Mouse (Mus musculus) kidney, embryonic 16.5 days (tissue): Measurements from ENCODE around the gene Pde6h. TPM values are rescaled to one million over a fixed set of nuclear protein-coding genes. Genes with fewer than 3 reads are reported as not detected.
A peak's percentile ranks its signal among the peaks of the same experiment; 100 is the strongest.

Source experiments
- ATAC-seq: fragments of 200-750 bp; cut with Nextera tagmentation; 2 replicates; pipeline ENCODE4 v1.8.0; 2017; ENCODE audit warnings: moderate TSS enrichment; ENCODE audit not compliant: low FRiP score, low TSS enrichment
- H3K27ac ChIP-seq: fragments of 300-500 bp; sonication (generic); 2 replicates; pipeline ENCODE4 v1.5.1; 2014; ENCODE audit warnings: low read length
- H3K27me3 ChIP-seq: fragments of 300-500 bp; sonication (generic); 2 replicates; pipeline ENCODE4 v1.6.1; 2014; ENCODE audit warnings: low read length, control low read depth, mixed read lengths; ENCODE audit not compliant: insufficient read depth
- H3K36me3 ChIP-seq: fragments of 300-500 bp; sonication (generic); 2 replicates; pipeline ENCODE4 v1.6.1; 2014; ENCODE audit warnings: low read length, control low read depth, mixed read lengths; ENCODE audit not compliant: insufficient read depth
- H3K4me1 ChIP-seq: fragments of 300-500 bp; sonication (generic); 2 replicates; pipeline ENCODE4 v1.6.1; 2014; ENCODE audit warnings: low read length, control low read depth, mixed read lengths; ENCODE audit not compliant: insufficient read depth
- H3K4me2 ChIP-seq: fragments of 300-500 bp; sonication (generic); replicated peaks from 2 replicates; pipeline ENCODE4 v1.6.1; 2014; ENCODE audit warnings: low read depth, low read length
- H3K4me3 ChIP-seq: fragments of 300-500 bp; sonication (generic); 2 replicates; pipeline ENCODE4 v1.5.1; 2014; ENCODE audit warnings: mild to moderate bottlenecking, low read length
- H3K9ac ChIP-seq: fragments of 300-500 bp; sonication (generic); replicated peaks from 2 replicates; pipeline ENCODE4 v1.6.1; 2014; ENCODE audit warnings: low read length
- H3K9me3 ChIP-seq: fragments of 300-500 bp; sonication (generic); 2 replicates; pipeline ENCODE4 v1.6.1; 2016; ENCODE audit warnings: low read length, control low read depth
- WGBS: fragments of 180-500 bp; shearing (Covaris S2); extraction: QIAGEN DNeasy Blood & Tissue Kit; methylation state at CpG from one replicate; pipeline ENCODE4 v1.1.7; 2014; 5-methylcytosine and 5-hydroxymethylcytosine counted together
- polyA plus RNA-seq: library from polyadenylated mRNA; unstranded; fragments of >200 nt; fragmentation: Nextera tagmentation; extraction: Ambion mirVana; gene quantifications from 2 replicates; pipeline ENCODE4 v1.2.1, GENCODE M21; 2015

Gene Pde6h
- polyA plus RNA-seq, 1 experiment from 2014 or later, result 0.55 TPM

- no peak overlapping the region for H3K9ac ChIP-seq
- peaks cover 28% of the 10 kb centered on the region for H3K4me1 ChIP-seq
- 87% methylated on average over 8 of the region's 8 CpGs for WGBS
- H3K9me3 ChIP-seq, result no peaks in the 10 kb centered on the region
- no peaks in the 10 kb centered on the region for H3K36me3 ChIP-seq
- no peak overlapping the region for H3K4me2 ChIP-seq
- ATAC-seq, result no peak
- no peaks in the 10 kb centered on the region for H3K27me3 ChIP-seq
- no peak overlapping the region for H3K4me3 ChIP-seq
- H3K27ac ChIP-seq, result no peak overlapping the region
Measured at GRCm38 (mm10) chr6:136944511-136944910, 20.9 kb downstream of the Pde6h start.

DNA sequence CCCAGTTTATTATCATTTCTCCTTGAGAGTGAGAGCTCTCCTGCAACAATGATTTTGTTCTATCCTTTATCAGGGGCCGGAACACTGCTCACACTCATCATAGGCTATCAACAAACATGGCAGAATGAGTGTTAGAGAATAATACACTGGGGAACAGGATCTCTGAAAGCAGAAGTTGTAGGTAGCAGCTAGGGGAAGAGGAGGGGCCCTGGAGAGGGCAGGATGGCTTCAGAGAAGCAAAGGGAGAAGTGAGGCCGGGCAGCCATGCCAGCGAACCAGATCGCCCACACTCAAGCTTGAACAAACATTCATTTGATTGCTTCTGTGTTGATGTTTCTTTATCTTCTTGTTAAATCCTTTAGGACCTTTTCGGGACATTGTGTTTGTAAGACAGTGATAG is 22.6 kb downstream of the Pde6h start:
- 50% methylated on average over 5 of the region's 5 CpGs for WGBS
- Histone ChIP-seq H3K9me3 (no peaks in the 10 kb centered on the region), H3K36me3 (no peaks in the 10 kb centered on the region), H3K4me1 (peaks cover 11% of the 10 kb centered on the region), H3K27ac (no peak overlapping the region), H3K27me3 (no peaks in the 10 kb centered on the region), H3K4me3 (no peak overlapping the region), H3K9ac (no peak overlapping the region), H3K4me2 (no peak overlapping the region)
- no peak for ATAC-seq

GRCm38 (mm10) chr6:136946943-136947342 is 23.3 kb downstream of the Pde6h start:
- peak; percentile 59; the same call in 1 of the 2 replicates for ATAC-seq
- H3K4me1 ChIP-seq, result peaks cover 4% of the 10 kb centered on the region; the same call in 1 of the 2 replicates
- no peaks in the 10 kb centered on the region for H3K9me3 ChIP-seq
- 52% methylated on average over 9 of the region's 9 CpGs for WGBS
- H3K9ac ChIP-seq, result no peak overlapping the region
- H3K27me3 ChIP-seq, result no peaks in the 10 kb centered on the region
- H3K4me2 ChIP-seq, result no peak overlapping the region
- no peak overlapping the region for H3K27ac ChIP-seq
- H3K36me3 ChIP-seq, result no peaks in the 10 kb centered on the region
- H3K4me3 ChIP-seq, result no peak overlapping the region

GRCm38 (mm10) chr6:136947716-136948115 is 24.1 kb downstream of the Pde6h start:
- ATAC-seq, result no peak
- Histone ChIP-seq H3K9me3 (no peaks in the 10 kb centered on the region), H3K27me3 (no peaks in the 10 kb centered on the region), H3K4me2 (no peak overlapping the region), H3K4me3 (no peak overlapping the region), H3K9ac (no peak overlapping the region), H3K27ac (no peak overlapping the region), H3K36me3 (no peaks in the 10 kb centered on the region), H3K4me1 (no peaks in the 10 kb centered on the region)
- WGBS, result 54% methylated on average over 4 of the region's 4 CpGs

GRCm38 (mm10) chr6:136950171-136950570 is 26.5 kb downstream of the Pde6h start:
- Histone ChIP-seq H3K9ac (no peak overlapping the region), H3K4me3 (no peak overlapping the region), H3K27ac (no peak overlapping the region), H3K4me2 (no peak overlapping the region), H3K27me3 (no peaks in the 10 kb centered on the region), H3K9me3 (no peaks in the 10 kb centered on the region), H3K36me3 (no peaks in the 10 kb centered on the region), H3K4me1 (0 out of 2 replicates have a peak, but pooled peaks cover 5% of the 10 kb centered on the region)
- WGBS, result 89% methylated on average over 2 of the region's 2 CpGs
- no peak for ATAC-seq

- Histone ChIP-seq H3K4me1 (peaks cover 11% of the 10 kb centered on the region; the same call in 1 of the 2 replicates), H3K27ac (no peak overlapping the region), H3K27me3 (no peaks in the 10 kb centered on the region), H3K36me3 (no peaks in the 10 kb centered on the region), H3K9me3 (no peaks in the 10 kb centered on the region), H3K9ac (no peak overlapping the region), H3K4me2 (no peak overlapping the region), H3K4me3 (no peak overlapping the region)
- ATAC-seq, result no peak
- WGBS, result 87% methylated on average over 9 of the region's 9 CpGs
Measured at GRCm38 (mm10) chr6:136952930-136953329, 29.3 kb downstream of the Pde6h start.

- no peaks in the 10 kb centered on the region for H3K27me3 ChIP-seq
- H3K27ac ChIP-seq, result no peak overlapping the region
- no peaks in the 10 kb centered on the region for H3K9me3 ChIP-seq
- H3K36me3 ChIP-seq, result no peaks in the 10 kb centered on the region
- H3K4me1 ChIP-seq, result peaks cover 14% of the 10 kb centered on the region
- WGBS, result 78% methylated on average over 6 of the region's 6 CpGs
- H3K4me3 ChIP-seq, result no peak overlapping the region
- ATAC-seq, result no peak
- no peak overlapping the region for H3K9ac ChIP-seq
- H3K4me2 ChIP-seq, result no peak overlapping the region
Measured at GRCm38 (mm10) chr6:136954192-136954591, 30.6 kb downstream of the Pde6h start.

DNA sequence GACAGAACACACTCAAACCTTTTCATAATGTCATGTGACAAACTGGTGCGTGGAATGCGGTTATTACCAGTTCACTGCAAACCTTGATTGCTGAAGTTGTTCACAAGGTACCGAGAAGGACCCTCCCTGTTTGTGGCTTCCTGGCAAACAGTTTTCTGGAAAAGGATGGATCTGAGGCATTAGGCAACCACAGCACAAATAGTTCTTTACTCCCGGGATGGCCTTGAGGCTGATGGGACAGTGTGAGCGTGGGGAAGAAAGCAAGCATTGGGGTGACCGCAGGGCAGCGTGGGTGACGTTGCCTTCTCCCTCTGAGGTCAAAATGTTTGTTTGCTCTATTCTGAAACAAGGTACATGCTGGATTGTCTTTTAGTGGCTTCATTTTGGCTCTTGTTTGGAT is 31.1 kb downstream of the Pde6h start:
- Histone ChIP-seq H3K4me1 (peaks cover 20% of the 10 kb centered on the region), H3K9ac (no peak overlapping the region), H3K36me3 (no peaks in the 10 kb centered on the region), H3K27ac (no peak overlapping the region), H3K27me3 (no peaks in the 10 kb centered on the region), H3K4me2 (no peak overlapping the region), H3K9me3 (no peaks in the 10 kb centered on the region), H3K4me3 (no peak overlapping the region)
- ATAC-seq, result no peak
- WGBS, result 83% methylated on average over 8 of the region's 8 CpGs

DNA sequence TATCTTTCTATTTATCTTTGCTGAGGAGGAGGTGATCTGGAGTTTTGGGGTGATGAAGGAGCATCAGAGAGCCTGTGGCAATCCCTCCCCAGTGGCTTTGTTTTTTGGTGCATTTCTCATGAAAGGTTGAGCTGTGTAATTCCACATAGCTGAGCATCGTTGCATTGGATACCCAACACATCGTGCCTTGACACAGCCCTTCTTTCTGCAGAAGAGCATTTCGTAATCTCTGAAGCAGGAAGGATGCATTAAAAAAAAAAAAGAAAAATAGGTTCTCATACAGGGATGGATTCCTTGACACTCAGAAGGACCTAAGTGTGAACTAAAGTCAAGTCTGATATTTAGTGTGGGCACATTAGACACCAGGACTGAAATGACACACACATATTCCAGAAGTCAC is 31.6 kb downstream of the Pde6h start:
- Histone ChIP-seq H3K4me2 (no peak overlapping the region), H3K9me3 (no peaks in the 10 kb centered on the region), H3K27ac (no peak overlapping the region), H3K4me3 (no peak overlapping the region), H3K9ac (no peak overlapping the region), H3K4me1 (peaks cover 25% of the 10 kb centered on the region), H3K36me3 (no peaks in the 10 kb centered on the region), H3K27me3 (no peaks in the 10 kb centered on the region)
- WGBS, result 58% methylated on average over 3 of the region's 3 CpGs
- no peak for ATAC-seq

- H3K4me1 ChIP-seq, result peaks cover 28% of the 10 kb centered on the region
- WGBS, result 15% methylated on average over 7 of the region's 7 CpGs
- H3K36me3 ChIP-seq, result no peaks in the 10 kb centered on the region
- peak; percentile 94 for ATAC-seq
- H3K27ac ChIP-seq, result no peak overlapping the region
- H3K9me3 ChIP-seq, result no peaks in the 10 kb centered on the region
- no peak overlapping the region for H3K4me2 ChIP-seq
- no peak overlapping the region for H3K4me3 ChIP-seq
- no peaks in the 10 kb centered on the region for H3K27me3 ChIP-seq
- no peak overlapping the region for H3K9ac ChIP-seq
Measured at GRCm38 (mm10) chr6:136957062-136957461, 33.4 kb downstream of the Pde6h start.
